8 mouse cellular contexts compared by ENCODE assay signal in the genomic region with DNA sequence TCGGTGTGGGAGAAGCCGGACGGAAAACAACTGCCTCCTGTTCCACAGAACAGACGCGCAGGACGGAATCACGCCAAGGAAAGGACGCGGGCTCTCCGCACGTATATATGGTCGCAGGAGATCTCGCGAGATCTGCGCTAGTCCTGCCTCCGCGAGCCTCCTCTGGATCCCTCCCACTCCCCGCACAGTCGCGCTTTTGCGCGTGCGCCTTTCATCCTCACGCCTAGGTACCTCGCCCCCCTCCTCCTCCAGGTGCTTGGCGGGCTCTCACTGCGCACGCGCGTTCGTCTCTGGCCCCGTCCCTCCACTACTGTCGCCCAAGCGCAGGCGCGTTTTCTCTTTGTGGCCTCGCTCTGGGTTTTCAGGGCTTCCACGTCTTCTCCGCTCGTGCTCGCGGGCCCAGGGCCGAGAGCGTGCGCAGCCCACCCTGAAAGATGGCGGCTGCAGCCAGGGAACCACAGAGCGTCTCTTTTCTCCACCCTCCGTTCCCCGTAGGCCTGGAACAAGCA. TPM values are rescaled to one million over a fixed set of nuclear protein-coding genes. Genes with fewer than 3 reads are reported as not detected.
A peak's percentile ranks its signal among the peaks of the same experiment; 100 is the strongest.
DNase-seq lines count a peak whose midpoint lies in the region; ATAC-seq and TF ChIP-seq lines count a peak whose summit lies in the region.

TSS of gene Npm1 (minus strand) at position 209 of the 509 bp plus-strand sequence.

- no peak for TF ChIP-seq CTCF in kidney, adult 2 months (conservative IDR thresholded peaks at IDR 0.05; ENCODE audit: insufficient read depth, insufficient read length, low read depth, low read length)
- no peak for TF ChIP-seq CTCF in spleen, adult 2 months (IDR thresholded peaks at IDR 0.05; ENCODE audit: extremely low read depth, insufficient read depth, insufficient read length, insufficient replicate concordance)

- peak within 1 kb of the TSS; percentile 98 for H3K9ac ChIP-seq in embryonic facial prominence, embryonic 13.5 days
- peak within 1 kb of the TSS; percentile 96 for H3K9ac ChIP-seq in limb, embryonic 12.5 days (replicated peaks)
- H3K9ac ChIP-seq in midbrain, embryonic 15.5 days, result peak within 1 kb of the TSS; percentile 90

- TF ChIP-seq POLR2A in kidney, adult 2 months (IDR thresholded peaks at IDR 0.05; ENCODE audit: low read depth, low read length), result peak; percentile 99
- TF ChIP-seq POLR2A in spleen, adult 2 months (IDR thresholded peaks at IDR 0.05; ENCODE audit: low read depth, low read length), result peak; percentile 95

- peak within 1 kb of the TSS; percentile 99 for H3K4me3 ChIP-seq in embryonic facial prominence, embryonic 13.5 days
- peak within 1 kb of the TSS; percentile 61 for H3K4me3 ChIP-seq in kidney, adult 2 months (ENCODE audit: insufficient read depth, low read depth, low read length)
- H3K4me3 ChIP-seq in limb, embryonic 12.5 days (replicated peaks), result peak within 1 kb of the TSS; percentile 95
- peak within 1 kb of the TSS; percentile 72 for H3K4me3 ChIP-seq in midbrain, embryonic 15.5 days
- H3K4me3 ChIP-seq in spleen, adult 2 months (ENCODE audit: extremely low read depth, insufficient read depth, insufficient read length), result peak within 1 kb of the TSS; percentile 79

- H3K36me3 ChIP-seq in embryonic facial prominence, embryonic 13.5 days, result peaks cover 31% of the 10 kb centered on the region
- H3K36me3 ChIP-seq in kidney, adult 2 months (ENCODE audit: control insufficient read depth, insufficient read depth, low read length), result no peaks in the 10 kb centered on the region; the same call in 1 of the 2 replicates
- H3K36me3 ChIP-seq in limb, embryonic 12.5 days, result peaks cover 35% of the 10 kb centered on the region
- peaks cover 4% of the 10 kb centered on the region; the same call in 1 of the 2 replicates for H3K36me3 ChIP-seq in midbrain, embryonic 15.5 days (replicated peaks)
- H3K36me3 ChIP-seq in spleen, adult 2 months (ENCODE audit: control insufficient read depth, insufficient read depth, low read length), result peaks cover 8% of the 10 kb centered on the region

- H3K4me2 ChIP-seq in embryonic facial prominence, embryonic 13.5 days, result peak within 1 kb of the TSS; percentile 86
- H3K4me2 ChIP-seq in limb, embryonic 12.5 days, result peak within 1 kb of the TSS; percentile 89
- peak within 1 kb of the TSS; percentile 69 for H3K4me2 ChIP-seq in midbrain, embryonic 15.5 days

- peaks cover 13% of the 10 kb centered on the region for H3K4me1 ChIP-seq in embryonic facial prominence, embryonic 13.5 days
- H3K4me1 ChIP-seq in kidney, adult 2 months (ENCODE audit: control insufficient read depth, insufficient read depth, low read length), result peaks cover 3% of the 10 kb centered on the region; the same call in 1 of the 2 replicates
- peaks cover 15% of the 10 kb centered on the region for H3K4me1 ChIP-seq in limb, embryonic 12.5 days (replicated peaks)
- peaks cover 20% of the 10 kb centered on the region for H3K4me1 ChIP-seq in midbrain, embryonic 15.5 days
- H3K4me1 ChIP-seq in spleen, adult 2 months (ENCODE audit: control insufficient read depth, insufficient read depth, insufficient read length), result no peaks in the 10 kb centered on the region; the same call in 1 of the 2 replicates

- peak within 1 kb of the TSS; percentile 97 for H3K27ac ChIP-seq in embryonic facial prominence, embryonic 13.5 days
- peak within 1 kb of the TSS; percentile 72 for H3K27ac ChIP-seq in kidney, adult 2 months (ENCODE audit: insufficient read depth, low read depth, low read length)
- H3K27ac ChIP-seq in limb, embryonic 12.5 days, result peak within 1 kb of the TSS; percentile 98
- peak within 1 kb of the TSS; percentile 98 for H3K27ac ChIP-seq in midbrain, embryonic 15.5 days
- peak within 1 kb of the TSS; percentile 82 for H3K27ac ChIP-seq in spleen, adult 2 months (ENCODE audit: insufficient read depth, low read length)

- peaks cover 6% of the 10 kb centered on the region for H3K27me3 ChIP-seq in embryonic facial prominence, embryonic 13.5 days
- H3K27me3 ChIP-seq in kidney, adult 2 months (replicated peaks; ENCODE audit: control insufficient read depth, insufficient read depth, low read length), result no peaks in the 10 kb centered on the region
- H3K27me3 ChIP-seq in limb, embryonic 12.5 days, result peaks cover 3% of the 10 kb centered on the region; the same call in 1 of the 2 replicates
- no peaks in the 10 kb centered on the region for H3K27me3 ChIP-seq in midbrain, embryonic 15.5 days (replicated peaks)
- no peaks in the 10 kb centered on the region for H3K27me3 ChIP-seq in spleen, adult 2 months (ENCODE audit: control insufficient read depth, insufficient read depth, low read length)

- DNase-seq in 3134 (ENCODE audit: extremely low read depth, insufficient read length, low spot score), result peak; percentile 98
- peak; percentile 99 to 100 for DNase-seq in adrenal gland, postnatal 36 days
- peak; percentile 99 to 100 for DNase-seq in heart, adult 18-20 months
- DNase-seq in kidney, adult 2 months, result peak; percentile 99
- peak; percentile 98 to 99 for DNase-seq in spleen, adult 2 months (ENCODE audit: low read depth in 1 of 2, low spot score in 2 of 2)

- 5% methylated on average over 49 of the region's 49 CpGs for WGBS in embryonic facial prominence, embryonic 13.5 days
- 3% methylated on average over 49 of the region's 49 CpGs for WGBS in kidney, adult 2 months
- WGBS in limb, embryonic 12.5 days, result 3% methylated on average over 49 of the region's 49 CpGs
- WGBS in midbrain, embryonic 15.5 days, result 4% methylated on average over 49 of the region's 49 CpGs
- WGBS in spleen, adult 2 months, result 3% methylated on average over 48 of the region's 49 CpGs

- no peaks in the 10 kb centered on the region for H3K9me3 ChIP-seq in embryonic facial prominence, embryonic 13.5 days
- H3K9me3 ChIP-seq in limb, embryonic 12.5 days, result no peaks in the 10 kb centered on the region
- H3K9me3 ChIP-seq in midbrain, embryonic 15.5 days, result no peaks in the 10 kb centered on the region

- peak; percentile 98 for ATAC-seq in embryonic facial prominence, embryonic 13.5 days (ENCODE audit: insufficient number of reproducible peaks, insufficient read depth, low FRiP score, low TSS enrichment, low read depth)
- peak; percentile 97 for ATAC-seq in limb, embryonic 12.5 days (ENCODE audit: insufficient number of reproducible peaks, insufficient read depth, low FRiP score, low TSS enrichment, low read depth)
- ATAC-seq in midbrain, embryonic 15.5 days (replicated peaks), result peak; percentile 97

RNA-seq across cellular contexts. Expression of gene Npm1, which starts in this region (rescaled TPM):
- total RNA-seq in adrenal gland, postnatal 36 days (2021), result 100 to 1,000 TPM; 300 to 316 TPM
- 1,092 and 1,164 TPM in 2 replicates for polyA plus RNA-seq in embryonic facial prominence, embryonic 13.5 days (2015; fragmentation: Nextera tagmentation; extraction: Ambion mirVana)
- 100 to 1,000 TPM; 151 to 158 TPM for total RNA-seq in heart, adult 18-20 months (2021)
- 77.9 and 98.2 TPM in 2 replicates for polyA plus RNA-seq in kidney, adult 2 months (2012; rRNA removed)
- 1,112 and 1,195 TPM in 2 replicates for polyA plus RNA-seq in limb, embryonic 12.5 days (2016; fragmentation: Nextera tagmentation; extraction: Ambion mirVana)
- polyA plus RNA-seq in midbrain, embryonic 15.5 days (2015; fragmentation: Nextera tagmentation; extraction: Ambion mirVana), result 375 and 382 TPM in 2 replicates
- polyA plus RNA-seq in spleen, adult 2 months (2012; rRNA removed), result 57.0 and 65.2 TPM in 2 replicates

Comparison
In these comparisons a context has a peak if more than half of its experiments do, and no peak if none do; other contexts are left out.
1. Peak in every context shown above with its lines: DNase-seq, ATAC-seq, H3K4me3 ChIP-seq and H3K27ac ChIP-seq.